Mouse (Mus musculus): ENCODE measurements around the gene Gm17651. TPM values are rescaled to one million over a fixed set of nuclear protein-coding genes. Genes with fewer than 3 reads are reported as not detected.

Gm17651 gene
- not detected in 2 replicates for polyA plus RNA-seq (2012; ENCODE audit: low replicate concordance)

GRCm38 (mm10) chr3:97674644-97675110, at the start of gene Gm17651:
Gm17651 (minus strand) TSS chr3:97674694.

GRCm38 (mm10) chr3:97657655-97658411, 16.7 kb downstream of the Gm17651 start, which contains the start of gene Prkab2:
Prkab2 (plus strand) TSS chr3:97658193.

GRCm38 (mm10) chr3:97628391-97629001, 46.0 kb downstream of the Gm17651 start, which contains the start of gene Fmo5:
Fmo5 (plus strand) TSS chr3:97628804.

Other genes starting within 250 kb of the Gm17651 start
- 2.5 and 6.8 TPM in 2 replicates for gene Chd1l, start 64.5 kb downstream of the Gm17651 start, polyA plus RNA-seq (2012; ENCODE audit: low replicate concordance)
- gene Fmo5, start 45.9 kb downstream of the Gm17651 start, polyA plus RNA-seq (2012; ENCODE audit: low replicate concordance), result 0.71 TPM in 1 of 2 replicates, not detected in the other
- gene Prkab2, start 16.5 kb downstream of the Gm17651 start, polyA plus RNA-seq (2012; ENCODE audit: low replicate concordance), result 0.48 and 2.9 TPM in 2 replicates
- 1.2 and 2.0 TPM in 2 replicates for gene Pde4dip, start 214.0 kb upstream of the Gm17651 start, polyA plus RNA-seq (2012; ENCODE audit: low replicate concordance)
- gene Sec22b, start 226.5 kb upstream of the Gm17651 start, polyA plus RNA-seq (2012; ENCODE audit: low replicate concordance), result 32.0 and 34.4 TPM in 2 replicates